Mouse (Mus musculus) heart, embryonic 12.5 days (tissue): ENCODE measurements around the gene Elp5. TPM values are rescaled to one million over a fixed set of nuclear protein-coding genes. Genes with fewer than 3 reads are reported as not detected.
"Not testable (repeated sequence)": the region's sequence is repeated elsewhere in the genome, so short reads cannot be mapped to it uniquely, and the experiment has no call there.

Source experiments
- ATAC-seq: fragments of 200-750 bp; cut with Nextera tagmentation; 2 replicates; pipeline ENCODE4 v1.8.0; 2017; ENCODE audit warnings: moderate TSS enrichment, moderate library complexity; ENCODE audit not compliant: insufficient number of reproducible peaks, low FRiP score
- H3K27ac ChIP-seq: fragments of 300-500 bp; sonication (generic); 2 replicates; pipeline ENCODE4 v1.5.1; 2016; ENCODE audit warnings: mild to moderate bottlenecking, moderate library complexity; ENCODE audit not compliant: poor library complexity, severe bottlenecking
- H3K27me3 ChIP-seq: fragments of 300-500 bp; sonication (generic); replicated peaks from 2 replicates; pipeline ENCODE4 v1.6.1; 2016; ENCODE audit warnings: mild to moderate bottlenecking, moderate library complexity
- H3K36me3 ChIP-seq: fragments of 300-500 bp; sonication (generic); 2 replicates; pipeline ENCODE4 v1.6.1; 2016; ENCODE audit warnings: mild to moderate bottlenecking, moderate library complexity
- H3K4me1 ChIP-seq: fragments of 300-500 bp; sonication (generic); replicated peaks from 2 replicates; pipeline ENCODE4 v1.6.1; 2016; ENCODE audit warnings: mild to moderate bottlenecking
- H3K4me2 ChIP-seq: fragments of 300-500 bp; sonication (generic); 2 replicates; pipeline ENCODE4 v1.6.1; 2016; ENCODE audit warnings: mild to moderate bottlenecking, moderate library complexity
- H3K4me3 ChIP-seq: fragments of 300-500 bp; sonication (generic); 2 replicates; pipeline ENCODE4 v1.5.1; 2016; ENCODE audit warnings: mild to moderate bottlenecking
- H3K9ac ChIP-seq: fragments of 300-500 bp; sonication (generic); 2 replicates; pipeline ENCODE4 v1.6.1; 2016; ENCODE audit warnings: mild to moderate bottlenecking, moderate library complexity
- H3K9me3 ChIP-seq: fragments of 300-500 bp; sonication (generic); replicated peaks from 2 replicates; pipeline ENCODE4 v1.6.1; 2016; ENCODE audit warnings: mild to moderate bottlenecking, moderate library complexity
- WGBS: fragments of 180-500 bp; shearing (Covaris S2); methylation state at CpG from one replicate; pipeline ENCODE4 v1.1.7; 2016; 5-methylcytosine and 5-hydroxymethylcytosine counted together
- polyA plus RNA-seq: library from polyadenylated mRNA; unstranded; fragments of >200 nt; fragmentation: Nextera tagmentation; extraction: Ambion mirVana; gene quantifications from 2 replicates; pipeline ENCODE4 v1.2.1, GENCODE M21; 2016

The Elp5 gene
- polyA plus RNA-seq, 1 experiment from 2014 or later: 109 TPM

DNA sequence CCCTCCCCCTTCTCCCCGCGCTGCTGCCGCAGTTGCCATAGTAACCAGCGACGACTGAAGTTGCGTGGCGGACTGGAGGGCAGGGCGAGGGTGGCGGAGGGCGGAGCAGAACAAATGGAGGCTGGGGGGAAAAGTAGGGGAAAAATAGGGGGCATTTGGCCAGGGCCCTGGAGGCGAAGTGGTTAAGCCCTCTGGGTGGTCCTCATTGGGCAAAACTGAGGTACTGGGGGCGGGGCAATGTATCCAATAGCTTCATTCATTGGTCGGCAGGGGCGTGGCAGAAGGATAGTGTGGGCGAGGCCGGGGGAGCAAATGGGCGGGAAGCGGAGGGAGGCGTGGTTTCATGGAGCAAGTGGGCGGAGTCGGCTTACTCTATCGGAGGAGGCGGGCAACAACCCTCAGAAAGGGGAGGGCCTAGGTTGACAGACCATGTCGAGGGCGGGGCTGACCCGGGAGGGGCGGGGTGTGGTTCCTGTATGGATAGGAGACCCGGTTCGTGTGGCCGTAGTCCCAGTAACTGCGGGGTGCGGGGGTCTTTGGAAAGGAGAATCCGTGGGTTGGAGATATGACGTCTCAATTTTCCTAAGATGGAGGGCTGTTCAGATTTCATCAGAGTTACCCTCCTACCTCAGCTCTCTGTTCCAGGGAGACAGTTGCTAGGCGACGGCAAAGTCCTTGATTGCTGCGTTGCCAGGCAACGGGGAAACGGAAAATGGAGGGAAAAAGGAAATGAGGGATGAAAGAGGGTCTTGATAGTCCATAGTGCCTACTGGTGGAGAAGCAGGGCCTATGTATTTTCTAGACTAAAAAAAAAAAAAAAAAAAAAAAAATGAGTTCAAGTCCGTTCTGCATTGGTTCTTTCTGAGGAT lies 39.2 kb upstream of the Elp5 start:
- Histone ChIP-seq H3K9ac (peak overlapping the region; percentile 68), H3K27me3 (no peaks in the 10 kb centered on the region), H3K4me2 (peak overlapping the region; percentile 85), H3K4me1 (peaks cover 74% of the 10 kb centered on the region), H3K4me3 (peak overlapping the region; percentile 57), H3K9me3 (no peaks in the 10 kb centered on the region), H3K27ac (peak overlapping the region; percentile 66), H3K36me3 (no peaks in the 10 kb centered on the region)
- peak; percentile 85 for ATAC-seq
- 3% methylated on average over 39 of the region's 40 CpGs for WGBS

DNA sequence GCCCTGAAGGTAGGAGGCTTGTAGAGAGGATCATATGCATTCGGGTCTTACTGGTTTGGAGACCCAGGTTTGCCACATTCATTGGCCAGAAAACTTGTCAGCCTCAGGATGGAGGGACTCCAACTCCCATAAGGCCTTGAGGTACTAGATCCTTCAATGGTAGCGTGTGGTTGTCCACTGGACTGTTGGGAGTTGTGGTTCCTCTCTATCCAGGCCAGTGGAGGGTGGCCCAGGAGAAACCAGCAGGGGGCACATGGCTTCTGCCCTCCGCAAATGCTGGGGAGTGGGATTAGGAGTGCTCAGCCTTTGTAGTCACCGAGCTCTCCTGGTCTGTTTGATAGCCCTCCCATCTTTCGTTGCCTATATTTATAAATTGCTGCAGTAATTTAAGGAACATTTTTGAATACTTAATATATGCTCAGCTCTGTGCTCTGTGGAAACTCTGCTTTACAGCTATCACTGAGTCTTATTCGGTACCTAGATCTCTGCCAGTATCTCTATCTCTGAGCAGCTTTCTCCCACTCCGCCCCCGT lies 38.5 kb upstream of the Elp5 start:
- Histone ChIP-seq H3K4me2 (peak overlapping the region; percentile 85), H3K27me3 (no peaks in the 10 kb centered on the region), H3K9ac (peak overlapping the region; percentile 68), H3K4me1 (peaks cover 67% of the 10 kb centered on the region), H3K27ac (peak overlapping the region; percentile 66), H3K9me3 (no peaks in the 10 kb centered on the region), H3K36me3 (no peaks in the 10 kb centered on the region), H3K4me3 (peak overlapping the region; percentile 57)
- ATAC-seq: peak; percentile 78
- whole genome bisulfite sequencing: under 1% methylated on average over 8 of the region's 8 CpGs

DNA sequence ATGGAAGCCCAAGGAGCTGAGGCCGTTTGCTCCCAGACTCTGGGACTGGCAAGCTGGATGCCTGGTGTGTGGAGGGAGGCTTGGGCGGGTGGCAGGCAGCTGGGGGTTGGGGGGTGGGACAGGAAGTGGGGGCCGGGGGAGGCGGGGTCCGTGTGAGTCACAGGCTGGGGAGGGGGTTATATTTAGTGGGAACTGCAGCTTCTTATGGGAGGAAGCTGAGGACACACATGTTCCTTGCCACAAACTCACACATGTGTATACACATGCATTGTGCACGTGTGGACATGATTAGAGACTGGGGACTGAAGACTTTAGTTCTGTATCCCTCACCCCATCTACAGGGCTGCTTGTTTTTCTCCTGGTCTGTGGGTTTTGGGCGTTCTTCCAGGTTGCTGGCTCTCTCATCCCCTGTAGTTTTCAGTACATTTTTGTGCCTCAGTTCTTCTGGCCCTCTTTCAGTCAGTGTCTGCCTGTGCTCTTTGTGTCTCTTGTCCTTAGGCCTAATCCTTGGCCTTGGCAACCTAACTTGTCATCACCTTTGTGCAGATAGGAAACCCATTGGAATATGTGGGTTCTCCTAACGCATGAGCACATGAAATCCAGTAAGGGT lies 37.8 kb upstream of the Elp5 start:
- H3K27me3 ChIP-seq: no peaks in the 10 kb centered on the region
- H3K4me2 ChIP-seq: peak overlapping the region; percentile 85
- peak overlapping the region; percentile 66 for H3K27ac ChIP-seq
- peak overlapping the region; percentile 34 for H3K9ac ChIP-seq
- ATAC-seq: no peak
- H3K9me3 ChIP-seq: no peaks in the 10 kb centered on the region
- no peaks in the 10 kb centered on the region for H3K36me3 ChIP-seq
- H3K4me3 ChIP-seq: peak overlapping the region; percentile 57
- peaks cover 62% of the 10 kb centered on the region for H3K4me1 ChIP-seq
- WGBS: 22% methylated on average over 8 of the region's 8 CpGs

DNA sequence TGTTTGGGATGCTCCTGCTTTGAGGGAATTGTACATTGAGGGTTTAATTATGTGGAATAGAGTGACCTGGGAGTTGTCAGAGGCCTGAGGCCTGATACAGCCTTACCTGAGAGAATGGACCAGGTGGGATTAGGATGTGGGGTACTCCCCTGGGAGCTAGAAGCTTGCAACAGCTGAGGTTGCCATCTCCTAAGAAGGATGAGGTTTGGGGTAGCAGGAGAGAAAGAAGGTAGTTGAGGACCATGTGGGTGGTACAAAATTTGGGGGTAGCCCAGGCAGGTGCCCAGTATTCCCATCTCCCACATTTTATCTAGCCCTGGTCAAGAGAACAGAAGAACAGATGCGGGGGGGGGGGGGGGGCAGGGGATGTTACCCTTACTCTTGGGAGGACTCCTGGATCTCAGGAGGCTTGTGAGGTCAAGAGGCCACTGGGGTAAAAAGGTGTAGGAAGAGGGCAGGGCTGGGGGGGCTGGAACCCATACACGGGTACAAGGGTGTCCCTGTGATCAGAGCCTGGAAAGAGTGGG lies 37.2 kb upstream of the Elp5 start:
- WGBS: 0% methylated on average over 2 of the region's 2 CpGs
- H3K4me3 ChIP-seq: peak overlapping the region; percentile 57
- peak overlapping the region; percentile 34 for H3K9ac ChIP-seq
- H3K9me3 ChIP-seq: no peaks in the 10 kb centered on the region
- H3K4me2 ChIP-seq: peak overlapping the region; percentile 85
- no peaks in the 10 kb centered on the region for H3K36me3 ChIP-seq
- peaks cover 66% of the 10 kb centered on the region for H3K4me1 ChIP-seq
- H3K27me3 ChIP-seq: no peaks in the 10 kb centered on the region
- peak overlapping the region; percentile 66 for H3K27ac ChIP-seq
- no peak for ATAC-seq

DNA sequence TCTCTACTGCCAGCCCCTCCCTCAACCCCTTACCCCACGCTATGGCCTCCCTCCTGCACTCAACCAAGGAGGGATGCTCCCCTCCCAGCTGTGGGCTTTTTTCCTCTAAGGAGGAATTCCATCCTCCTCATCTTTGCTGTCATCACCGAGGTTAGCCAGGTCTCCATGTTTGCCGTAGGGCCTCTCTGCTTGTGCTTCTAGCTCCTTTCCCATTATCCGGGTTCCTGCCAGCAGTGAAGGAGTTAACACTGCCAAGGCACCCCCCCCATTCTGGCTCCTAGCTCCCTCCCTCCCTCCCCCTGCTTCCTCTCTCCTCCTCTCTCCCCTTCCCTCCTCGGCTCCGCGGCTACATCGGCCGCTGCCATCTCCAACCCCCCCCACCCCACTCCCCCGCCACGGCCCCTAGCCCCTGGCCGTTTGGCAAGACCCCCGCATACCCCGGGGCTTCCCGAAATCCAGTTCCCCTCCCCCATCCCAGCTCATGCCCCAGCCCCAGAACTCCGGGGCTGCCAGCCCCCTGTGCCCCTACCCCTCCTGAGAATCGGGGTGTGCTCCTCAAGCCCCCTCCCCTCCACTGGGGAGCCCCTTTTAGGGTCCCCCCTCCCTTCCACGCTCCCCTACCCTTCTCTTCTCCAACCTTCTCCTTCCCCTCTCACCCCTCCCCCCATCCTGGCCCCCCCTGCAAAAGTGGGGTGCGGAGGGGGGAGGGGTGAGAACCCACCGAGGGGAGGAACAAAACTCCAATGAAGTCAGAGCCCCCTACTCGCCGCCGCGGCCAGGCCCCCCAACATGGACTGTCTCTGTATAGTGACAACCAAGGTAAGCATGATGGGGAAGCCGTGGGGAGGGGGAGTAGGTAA lies 36.0 kb upstream of the Elp5 start:
- WGBS: 2% methylated on average over 25 of the region's 25 CpGs
- peak overlapping the region; percentile 57 for H3K4me3 ChIP-seq
- no peaks in the 10 kb centered on the region for H3K27me3 ChIP-seq
- no peak for ATAC-seq
- H3K27ac ChIP-seq: peak overlapping the region; percentile 61
- H3K9ac ChIP-seq: peak overlapping the region; percentile 80
- peaks cover 61% of the 10 kb centered on the region for H3K4me1 ChIP-seq
- peak overlapping the region; percentile 85 for H3K4me2 ChIP-seq
- peaks cover 6% of the 10 kb centered on the region for H3K36me3 ChIP-seq
- H3K9me3 ChIP-seq: no peaks in the 10 kb centered on the region

DNA sequence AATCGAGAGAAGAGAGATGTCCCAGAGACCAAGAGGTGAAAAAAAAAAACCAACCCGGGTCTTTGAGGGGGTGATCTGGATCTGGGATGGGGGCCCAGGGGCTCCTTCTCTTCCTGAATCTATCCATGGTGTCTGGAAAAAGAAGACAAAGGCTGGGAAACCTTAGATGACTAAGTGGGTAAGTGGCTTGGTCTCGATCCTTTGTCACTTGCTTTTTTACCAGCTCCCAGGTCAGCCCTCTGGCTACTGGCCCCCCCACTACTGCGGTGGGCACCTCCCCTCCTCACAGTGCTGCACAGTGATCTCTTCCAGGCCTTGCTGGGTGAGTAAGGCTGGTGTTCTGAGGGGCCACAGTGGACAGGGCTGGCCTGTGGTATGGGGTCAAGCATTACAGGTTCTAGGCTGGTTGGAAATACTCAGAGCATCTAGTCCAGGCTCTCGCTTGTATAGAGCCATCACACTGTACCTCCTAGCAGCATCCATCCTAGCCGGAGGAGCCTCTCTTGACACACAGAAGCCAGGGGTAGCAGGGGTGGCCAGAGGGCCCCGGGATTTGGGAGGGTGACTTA lies 35.0 kb upstream of the Elp5 start:
- H3K9me3 ChIP-seq: no peaks in the 10 kb centered on the region
- no peak overlapping the region for H3K4me3 ChIP-seq
- H3K4me1 ChIP-seq: peaks cover 57% of the 10 kb centered on the region
- 0 out of 2 replicates have a peak overlapping the region, but pooled peaks have one; percentile 41 for H3K9ac ChIP-seq
- ATAC-seq: no peak
- no peaks in the 10 kb centered on the region for H3K27me3 ChIP-seq
- WGBS: 40% methylated on average over 7 of the region's 7 CpGs
- peaks cover 17% of the 10 kb centered on the region for H3K36me3 ChIP-seq
- peak overlapping the region; percentile 85 for H3K4me2 ChIP-seq
- no peak overlapping the region for H3K27ac ChIP-seq

DNA sequence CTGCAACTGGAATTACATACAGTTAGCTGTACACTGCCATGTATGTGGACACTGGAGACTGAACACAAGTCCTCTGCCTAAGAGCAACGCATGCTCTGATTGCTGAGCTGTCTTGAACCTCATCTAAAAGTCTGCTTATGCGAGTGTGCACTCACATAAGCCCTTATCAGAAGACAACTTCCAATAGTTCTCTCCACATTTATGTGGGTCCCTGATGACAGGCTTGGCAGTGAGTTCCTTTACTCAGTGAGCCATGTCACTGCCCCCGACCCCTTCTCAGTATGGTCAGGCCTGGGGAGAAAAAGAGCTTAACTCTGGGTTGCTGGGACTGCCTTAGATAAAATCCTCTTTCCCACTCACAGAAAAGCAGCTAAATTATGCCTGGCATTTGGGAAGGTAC lies 34.4 kb upstream of the Elp5 start, which contains the start of gene Dlg4:
TSS of gene Dlg4 (plus strand) at position 274 of the 400 bp plus-strand sequence.
- H3K36me3 ChIP-seq: peaks cover 23% of the 10 kb centered on the region
- 0 out of 2 replicates have a peak within 1 kb of the TSS, but pooled peaks have one; percentile 61 for H3K27ac ChIP-seq
- peak within 1 kb of the TSS; percentile 85 for H3K4me2 ChIP-seq
- no peaks in the 10 kb centered on the region for H3K27me3 ChIP-seq
- H3K4me3 ChIP-seq: 0 out of 2 replicates have a peak within 1 kb of the TSS, but pooled peaks have one; percentile 57
- no peak for ATAC-seq
- WGBS: 65% methylated on average over 3 of the region's 3 CpGs
- no peaks in the 10 kb centered on the region for H3K9me3 ChIP-seq
- H3K9ac ChIP-seq: peak within 1 kb of the TSS; percentile 80; the same call in 1 of the 2 replicates
- H3K4me1 ChIP-seq: peaks cover 56% of the 10 kb centered on the region

DNA sequence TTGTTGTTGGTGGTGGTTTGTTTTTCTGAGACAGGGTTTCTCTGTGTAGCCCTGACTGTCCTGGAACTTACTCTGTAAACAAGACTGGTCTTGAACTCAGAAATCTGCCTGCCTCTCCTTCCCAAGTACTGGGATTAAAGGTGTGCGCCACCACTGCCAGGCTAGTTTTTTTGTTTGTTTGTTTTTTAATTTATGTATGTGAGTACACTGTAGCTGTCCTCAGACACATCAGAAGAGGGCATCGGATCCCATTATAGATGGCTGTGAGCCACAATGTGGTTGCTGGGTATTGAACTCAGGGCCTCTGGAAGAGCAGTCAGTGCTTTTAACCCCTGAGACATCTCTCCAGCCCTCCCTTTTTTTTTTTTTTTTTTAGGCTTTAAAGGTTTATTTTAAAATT lies 33.9 kb upstream of the Elp5 start:
- H3K4me1 ChIP-seq: peaks cover 51% of the 10 kb centered on the region
- H3K9ac ChIP-seq, H3K9me3 ChIP-seq, H3K27me3 ChIP-seq, H3K27ac ChIP-seq, H3K4me3 ChIP-seq, H3K4me2 ChIP-seq, ATAC-seq: not testable (repeated sequence)
- 76% methylated on average over 2 of the region's 2 CpGs for WGBS
- peaks cover 28% of the 10 kb centered on the region for H3K36me3 ChIP-seq

DNA sequence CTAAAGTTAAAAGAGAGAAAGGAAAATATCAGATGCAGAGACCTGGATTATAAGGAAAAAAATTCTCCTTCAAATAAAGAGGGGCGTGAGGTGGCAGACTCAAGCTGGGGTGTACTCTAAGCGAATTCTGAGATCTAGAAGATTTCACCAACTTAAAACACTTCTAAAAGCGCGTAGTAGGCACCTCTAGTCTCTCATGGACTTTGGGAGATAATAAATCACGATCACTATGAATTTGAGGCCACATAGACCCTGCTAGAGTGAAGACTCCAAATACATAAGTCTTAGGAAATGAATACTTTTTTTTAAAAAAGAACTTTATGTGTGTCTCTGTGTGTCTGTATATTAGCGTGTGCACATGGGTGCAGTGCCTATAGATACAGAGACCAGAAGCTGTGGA lies 33.4 kb upstream of the Elp5 start:
- Histone ChIP-seq H3K4me1 (peaks cover 46% of the 10 kb centered on the region), H3K9me3 (no peaks in the 10 kb centered on the region), H3K4me2 (no peak overlapping the region), H3K27ac (no peak overlapping the region), H3K36me3 (peaks cover 33% of the 10 kb centered on the region), H3K4me3 (peak overlapping the region; percentile 68), H3K27me3 (no peaks in the 10 kb centered on the region), H3K9ac (no peak overlapping the region)
- no peak for ATAC-seq
- WGBS: 60% methylated on average over 6 of the region's 6 CpGs

DNA sequence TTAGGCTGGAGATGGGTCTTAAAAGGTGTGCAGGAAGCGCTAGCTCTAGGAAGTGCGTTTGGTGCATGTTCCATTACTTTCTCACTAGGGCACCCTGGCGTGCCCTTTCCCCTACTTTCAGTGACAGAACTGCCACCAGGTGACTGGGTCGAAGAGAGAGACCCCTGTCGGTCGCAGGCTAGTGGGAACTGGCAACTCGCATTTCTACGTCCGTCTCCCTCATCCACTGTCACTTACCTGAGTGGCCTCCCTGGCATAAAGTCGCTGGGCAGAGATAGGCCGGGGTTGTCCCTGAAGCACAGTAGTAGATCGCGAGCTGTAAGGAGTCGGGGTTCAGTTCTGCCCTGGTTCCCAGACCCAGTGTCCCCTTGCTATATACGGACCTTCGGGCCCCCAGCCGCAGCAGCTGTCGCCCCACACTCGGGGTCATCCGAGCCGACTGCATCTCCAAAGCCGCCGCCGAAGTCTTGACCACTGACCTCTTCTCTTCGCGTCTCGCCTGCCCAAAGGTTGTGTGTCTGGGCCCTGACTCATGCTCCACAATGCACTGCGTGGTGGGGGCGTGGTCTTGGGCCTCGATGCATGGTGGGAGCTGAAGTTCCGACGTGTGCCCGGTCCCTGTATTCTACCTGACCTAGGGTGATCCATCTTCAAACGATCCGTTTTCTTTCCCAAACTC lies 32.7 kb upstream of the Elp5 start, which contains the start of gene Acadvl:
TSS of gene Acadvl (minus strand) at position 532 of the 679 bp plus-strand sequence.
- H3K4me2 ChIP-seq: peak within 1 kb of the TSS; percentile 85
- peak within 1 kb of the TSS; percentile 68 for H3K4me3 ChIP-seq
- peak; percentile 87 for ATAC-seq
- under 1% methylated on average over 35 of the region's 35 CpGs for WGBS
- H3K9me3 ChIP-seq: no peaks in the 10 kb centered on the region
- H3K27ac ChIP-seq: peak within 1 kb of the TSS; percentile 85
- no peaks in the 10 kb centered on the region for H3K27me3 ChIP-seq
- peaks cover 39% of the 10 kb centered on the region for H3K36me3 ChIP-seq
- H3K9ac ChIP-seq: peak within 1 kb of the TSS; percentile 86
- peaks cover 39% of the 10 kb centered on the region for H3K4me1 ChIP-seq
